Mouse (Mus musculus) liver, adult 2 months (tissue): ENCODE data around the gene Ptprn2. TPM values are rescaled to one million over a fixed set of nuclear protein-coding genes. Genes with fewer than 3 reads are reported as not detected.

Source experiments
- DNase-seq: peaks from one replicate; pipeline ENCODE4 v3.0.0-alpha.2; 2011; ENCODE audit warnings: low read depth, low spot score; ENCODE audit errors: extremely low read depth
- H3K27ac ChIP-seq: fragments of 200-500 bp; replicated peaks from 2 replicates; pipeline ENCODE4 v1.5.1; 2012; ENCODE audit warnings: low read depth, mild to moderate bottlenecking, control low read depth, inconsistent platforms, low read length; ENCODE audit not compliant: insufficient read depth
- H3K27me3 ChIP-seq: fragments of 200-500 bp; 2 replicates; pipeline ENCODE4 v1.6.1; 2012; ENCODE audit warnings: mild to moderate bottlenecking, moderate library complexity, low read length, inconsistent platforms; ENCODE audit not compliant: control insufficient read depth, insufficient read depth
- H3K36me3 ChIP-seq: fragments of 200-500 bp; 2 replicates; pipeline ENCODE4 v1.6.1; 2012; ENCODE audit warnings: low read length, inconsistent platforms; ENCODE audit not compliant: control insufficient read depth, insufficient read depth
- H3K4me1 ChIP-seq: fragments of 200-500 bp; 2 replicates; pipeline ENCODE4 v1.6.1; 2011; ENCODE audit warnings: low read length; ENCODE audit not compliant: control insufficient read depth, insufficient read depth
- H3K4me3 ChIP-seq: fragments of 200-500 bp; 2 replicates; pipeline ENCODE4 v1.5.1; 2011; ENCODE audit warnings: low read depth, mild to moderate bottlenecking, control low read depth, low read length, moderate library complexity; ENCODE audit not compliant: insufficient read depth
- H3K79me2 ChIP-seq: fragments of 200-500 bp; 2 replicates; pipeline ENCODE4 v1.6.1; 2012; ENCODE audit warnings: inconsistent platforms, mild to moderate bottlenecking, low read length, moderate library complexity; ENCODE audit not compliant: control insufficient read depth, insufficient read depth
- H3K9ac ChIP-seq: fragments of 200-500 bp; 2 replicates; pipeline ENCODE4 v1.6.1; 2012; ENCODE audit warnings: low read depth, mild to moderate bottlenecking, control low read depth, inconsistent platforms, low read length
- CTCF ChIP-seq: fragments of 200-500 bp; IDR thresholded peaks from 2 replicates; pipeline ENCODE4 v1.5.1; 2011; ENCODE audit warnings: low read depth, low read length, control low read depth
- POLR2A ChIP-seq: fragments of 200-500 bp; IDR thresholded peaks from 2 replicates; pipeline ENCODE4 v1.6.1; 2011; ENCODE audit warnings: low read length, control low read depth; ENCODE audit not compliant: insufficient read depth; ENCODE audit errors: extremely low read depth
- WGBS: fragments of 180-500 bp; shearing (Covaris S2); methylation state at CpG from one replicate; pipeline ENCODE4 v1.1.7; 2018; 5-methylcytosine and 5-hydroxymethylcytosine counted together
- polyA plus RNA-seq: library from polyadenylated mRNA; depleted of rRNA; stranded (reverse); fragments of >200 nt; gene quantifications from 2 replicates; pipeline ENCODE4 v1.2.3, GENCODE M21; 2012
- total RNA-seq: library from RNA; depleted of rRNA; stranded (reverse); fragments of >200 nt; gene quantifications from 2 replicates; pipeline ENCODE4 v1.2.3, GENCODE M21; 2014

The Ptprn2 gene
- total and polyA plus RNA-seq, 2 experiments: 0.06 TPM; not detected in 1

GRCm38 (mm10) chr12:117207421-117208120, 722.1 kb downstream of the Ptprn2 start:
- no peak overlapping the region for H3K9ac ChIP-seq
- no peaks in the 10 kb centered on the region for H3K36me3 ChIP-seq
- H3K4me3 ChIP-seq: no peak overlapping the region
- DNase-seq: no peak
- no peaks in the 10 kb centered on the region for H3K79me2 ChIP-seq
- no peak overlapping the region for H3K27ac ChIP-seq
- no peak for TF ChIP-seq POLR2A
- TF ChIP-seq CTCF: no peak
- no peaks in the 10 kb centered on the region for H3K4me1 ChIP-seq
- WGBS: 50% methylated on average over 4 of the region's 4 CpGs
- H3K27me3 ChIP-seq: no peaks in the 10 kb centered on the region

GRCm38 (mm10) chr12:117210467-117210866, 724.9 kb downstream of the Ptprn2 start:
- no peak overlapping the region for H3K9ac ChIP-seq
- no peaks in the 10 kb centered on the region for H3K79me2 ChIP-seq
- H3K27ac ChIP-seq: no peak overlapping the region
- no peak for DNase-seq
- WGBS: 93% methylated on average over 4 of the region's 4 CpGs
- no peaks in the 10 kb centered on the region for H3K27me3 ChIP-seq
- H3K4me3 ChIP-seq: no peak overlapping the region
- H3K36me3 ChIP-seq: no peaks in the 10 kb centered on the region
- no peak for TF ChIP-seq POLR2A
- no peak for TF ChIP-seq CTCF
- H3K4me1 ChIP-seq: no peaks in the 10 kb centered on the region

- Histone ChIP-seq H3K79me2 (no peaks in the 10 kb centered on the region), H3K36me3 (no peaks in the 10 kb centered on the region), H3K9ac (no peak overlapping the region), H3K4me1 (no peaks in the 10 kb centered on the region), H3K27ac (no peak overlapping the region), H3K4me3 (no peak overlapping the region), H3K27me3 (no peaks in the 10 kb centered on the region)
- WGBS: 75% methylated on average over 1 of the region's 1 CpGs
- no peak for TF ChIP-seq CTCF
- TF ChIP-seq POLR2A: no peak
- no peak for DNase-seq
These were observed 728.0 kb downstream of the Ptprn2 start for GRCm38 (mm10) chr12:117213531-117213930.

GRCm38 (mm10) chr12:117214272-117214671, 728.8 kb downstream of the Ptprn2 start:
- TF ChIP-seq POLR2A (no peak), CTCF (no peak)
- Histone ChIP-seq H3K27me3 (no peaks in the 10 kb centered on the region), H3K4me3 (no peak overlapping the region), H3K4me1 (no peaks in the 10 kb centered on the region), H3K9ac (no peak overlapping the region), H3K79me2 (no peaks in the 10 kb centered on the region), H3K27ac (no peak overlapping the region), H3K36me3 (no peaks in the 10 kb centered on the region)
- 79% methylated on average over 4 of the region's 4 CpGs for WGBS
- DNase-seq: no peak

- Histone ChIP-seq H3K36me3 (no peaks in the 10 kb centered on the region), H3K4me1 (no peaks in the 10 kb centered on the region), H3K9ac (no peak overlapping the region), H3K27ac (no peak overlapping the region), H3K27me3 (no peaks in the 10 kb centered on the region; the same call in 1 of the 2 replicates), H3K79me2 (no peaks in the 10 kb centered on the region), H3K4me3 (no peak overlapping the region)
- no peak for DNase-seq
- no peak for TF ChIP-seq CTCF
- no peak for TF ChIP-seq POLR2A
- 83% methylated on average over 5 of the region's 5 CpGs for WGBS
These were observed 729.4 kb downstream of the Ptprn2 start for GRCm38 (mm10) chr12:117214919-117215318.

GRCm38 (mm10) chr12:117221909-117222308, 736.4 kb downstream of the Ptprn2 start:
- H3K9ac ChIP-seq: no peak overlapping the region
- no peaks in the 10 kb centered on the region for H3K36me3 ChIP-seq
- no peak overlapping the region for H3K27ac ChIP-seq
- no peaks in the 10 kb centered on the region for H3K79me2 ChIP-seq
- no peak for DNase-seq
- no peak overlapping the region for H3K4me3 ChIP-seq
- 75% methylated on average over 4 of the region's 4 CpGs for WGBS
- no peaks in the 10 kb centered on the region; the same call in 1 of the 2 replicates for H3K27me3 ChIP-seq
- TF ChIP-seq POLR2A (no peak), CTCF (no peak)
- no peaks in the 10 kb centered on the region for H3K4me1 ChIP-seq
